ENCODE assay signal across 33 mouse cellular contexts in the genomic region with DNA sequence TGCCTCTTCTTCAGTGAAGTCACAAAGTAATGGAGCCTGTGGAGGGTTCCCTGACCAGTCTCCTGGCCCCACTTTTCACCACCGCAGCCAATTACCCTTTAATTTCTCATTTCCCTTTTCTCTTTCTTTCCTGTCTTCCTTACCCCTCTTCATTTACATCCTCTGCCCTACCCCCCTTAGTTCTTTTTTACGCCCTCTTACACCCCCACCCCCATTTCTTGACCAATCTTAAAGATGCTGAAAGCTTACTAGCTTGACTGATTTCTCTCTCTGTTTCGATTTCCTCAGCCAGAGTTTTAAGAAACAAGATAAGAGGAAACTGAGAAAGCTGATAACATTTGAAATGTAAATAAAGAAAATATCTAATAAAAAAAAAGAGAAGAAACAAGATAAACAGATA. TPM values are rescaled to one million over a fixed set of nuclear protein-coding genes. Genes with fewer than 3 reads are reported as not detected.
DNase-seq lines count a peak whose midpoint lies in the region; ATAC-seq and TF ChIP-seq lines count a peak whose summit lies in the region.
"Had no signal": no experiment of that assay in that cellular context is flagged by ENCODE, and none has a peak within 500 bp of the region (broad histone marks: within the 10 kb centered on the region; RNA-seq: fewer than 3 reads in every experiment).

No protein-coding gene starts in this region.

- H3K4me2 ChIP-seq in liver, embryonic 12.5 days, result no peak overlapping the region
- H3K4me2 ChIP-seq: embryonic facial prominence, embryonic 13.5 days; forebrain, embryonic 12.5 days; heart, embryonic 11.5 days; hindbrain, embryonic 13.5 days had no signal

- no peak for TF ChIP-seq CTCF in MEL (IDR thresholded peaks at IDR 0.05 in 2 of 3, conservative IDR thresholded peaks at IDR 0.05 in 1 of 3; ENCODE audit: control insufficient read depth in 1 of 3, insufficient read depth in 1 of 3, low read depth in 2 of 3, low read length in 3 of 3, poor library complexity in 1 of 3, severe bottlenecking in 1 of 3)

- H3K27me3 ChIP-seq in MEL (ENCODE audit: control insufficient read depth in 1 of 2, insufficient read depth in 2 of 2, low read length in 2 of 2), result no peaks in the 10 kb centered on the region
- H3K27me3 ChIP-seq in liver, embryonic 12.5 days (replicated peaks), result no peaks in the 10 kb centered on the region
- H3K27me3 ChIP-seq: embryonic facial prominence, embryonic 13.5 days; forebrain, embryonic 12.5 days; hindbrain, embryonic 13.5 days had no signal

- peak in 1 of 2 experiments; percentile 7; a peak in 1 of 4 replicates for TF ChIP-seq EP300 in MEL (IDR thresholded peaks at IDR 0.05; ENCODE audit: low read depth in 1 of 2, low read length in 2 of 2)

- intact Hi-C loops in left cerebral cortex, postnatal 10 days (cut with DNase I), result no loop called here

- H3K9me3 ChIP-seq in MEL (replicated peaks; ENCODE audit: insufficient read depth, low read length), result no peaks in the 10 kb centered on the region
- H3K9me3 ChIP-seq in liver, embryonic 12.5 days (replicated peaks), result no peaks in the 10 kb centered on the region
- H3K9me3 ChIP-seq: embryonic facial prominence, embryonic 10.5 days; embryonic facial prominence, embryonic 13.5 days; forebrain, embryonic 12.5 days; hindbrain, embryonic 10.5 days; hindbrain, embryonic 13.5 days had no signal

- no peaks in the 10 kb centered on the region; a peak in 1 of 4 replicates for H3K36me3 ChIP-seq in MEL (ENCODE audit: control insufficient read depth in 1 of 2, insufficient read depth in 2 of 2, low read length in 2 of 2)
- H3K36me3 ChIP-seq in liver, embryonic 12.5 days, result no peaks in the 10 kb centered on the region
- H3K36me3 ChIP-seq: embryonic facial prominence, embryonic 10.5 days; embryonic facial prominence, embryonic 13.5 days; forebrain, embryonic 12.5 days; hindbrain, embryonic 10.5 days; hindbrain, embryonic 13.5 days had no signal

- 0 out of 4 replicates have a peak, but pooled peaks cover 0 to 3% of the 10 kb centered on the region in 2 experiments for H3K4me1 ChIP-seq in MEL (ENCODE audit: control insufficient read depth in 1 of 2, insufficient read depth in 2 of 2, low read length in 2 of 2)
- H3K4me1 ChIP-seq in liver, embryonic 12.5 days, result no peaks in the 10 kb centered on the region
- H3K4me1 ChIP-seq: embryonic facial prominence, embryonic 10.5 days; embryonic facial prominence, embryonic 13.5 days; forebrain, embryonic 12.5 days; hindbrain, embryonic 10.5 days; hindbrain, embryonic 13.5 days had no signal

- H3K27ac ChIP-seq in MEL (ENCODE audit: control insufficient read depth, low read depth, low read length), result no peak overlapping the region
- no peak overlapping the region for H3K27ac ChIP-seq in liver, embryonic 12.5 days
- H3K27ac ChIP-seq: embryonic facial prominence, embryonic 10.5 days; embryonic facial prominence, embryonic 13.5 days; forebrain, embryonic 12.5 days; hindbrain, embryonic 10.5 days; hindbrain, embryonic 13.5 days had no signal

- no peaks in the 10 kb centered on the region for H3K79me2 ChIP-seq in MEL (ENCODE audit: control insufficient read depth, insufficient read depth, low read length, poor library complexity)

- WGBS in liver, embryonic 12.5 days (ENCODE audit: insufficient replicate concordance), result 43% methylated on average over 3 of the region's 3 CpGs

- peak; percentile 25 to 56 for DNase-seq in spleen, postnatal 36 days (ENCODE audit: low spot score in 2 of 2)
- no peak for DNase-seq in spleen, postnatal 10 days (ENCODE audit: low spot score in 2 of 2)
- DNase-seq in MEL (ENCODE audit: low read depth, low spot score), result no peak
- peak; percentile 49 for DNase-seq in induced T-regulatory cell, adult 2 months (ENCODE audit: low read depth)
- DNase-seq in left cerebral cortex, postnatal 10 days (ENCODE audit: extremely low spot score in 1 of 2, low spot score in 2 of 2), result no peak
- DNase-seq: adrenal gland, adult 8-10 months; adrenal gland, postnatal 25 days; cerebellum, adult 11-12 months; cerebellum, adult 8-10 months; cerebellum, postnatal 10 days; cerebellum, postnatal 36 days; embryo, embryonic 11 days; gastrocnemius, postnatal 10 days; gastrocnemius, postnatal 36 days; heart, adult 11 months had no signal

- no peak overlapping the region for H3K9ac ChIP-seq in MEL (ENCODE audit: control insufficient read depth, low read depth, low read length, poor library complexity, severe bottlenecking)
- H3K9ac ChIP-seq in liver, embryonic 12.5 days, result no peak overlapping the region
- H3K9ac ChIP-seq: embryonic facial prominence, embryonic 13.5 days; forebrain, embryonic 12.5 days; hindbrain, embryonic 13.5 days had no signal

- no peak for TF ChIP-seq POLR2A in MEL (IDR thresholded peaks at IDR 0.05; ENCODE audit: control insufficient read depth in 1 of 2, insufficient read depth in 1 of 2, low read depth in 1 of 2, low read length in 2 of 2, poor library complexity in 1 of 2)

- H3K4me3 ChIP-seq in MEL (ENCODE audit: control insufficient read depth in 1 of 2, insufficient read depth in 1 of 2, low read depth in 2 of 2, low read length in 2 of 2), result no peak overlapping the region
- no peak overlapping the region for H3K4me3 ChIP-seq in liver, embryonic 12.5 days
- H3K4me3 ChIP-seq: embryonic facial prominence, embryonic 10.5 days; embryonic facial prominence, embryonic 13.5 days; erythroblast, embryonic 14.5 days; forebrain, embryonic 12.5 days; hindbrain, embryonic 10.5 days; hindbrain, embryonic 13.5 days had no signal

- TF ChIP-seq RAD21 in MEL (IDR thresholded peaks at IDR 0.05; ENCODE audit: low read depth, low read length), result no peak

- ATAC-seq in liver, embryonic 12.5 days, result no peak
- ATAC-seq: forebrain, embryonic 16.5 days; hindbrain, embryonic 16.5 days had no signal

TF ChIP-seq in MEL, 35 proteins besides CTCF, POLR2A, EP300 and RAD21:
- TF ChIP-seq SMC3 (IDR thresholded peaks at IDR 0.05; ENCODE audit: low read depth, low read length) (no peak), BHLHE40 (IDR thresholded peaks at IDR 0.05; ENCODE audit: borderline replicate concordance, low read depth, low read length) (no peak), CHD2 (IDR thresholded peaks at IDR 0.05; ENCODE audit: low read length) (no peak), ZC3H11A (IDR thresholded peaks at IDR 0.05; ENCODE audit: low read depth, low read length) (no peak), RCOR1 (IDR thresholded peaks at IDR 0.05; ENCODE audit: low read depth, low read length) (no peak), ETS1 (IDR thresholded peaks at IDR 0.05; ENCODE audit: low read depth, low read length) (no peak), TAL1 (IDR thresholded peaks at IDR 0.05; ENCODE audit: low read length) (no peak), ZNF384 (IDR thresholded peaks at IDR 0.05; ENCODE audit: low read depth, low read length) (peak; percentile 60; the same call in 1 of the 2 replicates)

RNA-seq across cellular contexts. Expression of a gene that starts 4.8 kb away (rescaled TPM):
- 53.1 and 56.1 TPM in 2 replicates for total RNA-seq in MEL (2012; rRNA removed)
- 100 to 1,000 TPM in 1 of 2 experiments, 10 to 100 TPM in 1; 75.9 to 157 TPM for polyA plus RNA-seq in MEL (2012; ENCODE audit: insufficient read depth in 1 of 2, insufficient read length in 2 of 2, low read depth in 1 of 2, low replicate concordance in 2 of 2, missing spikeins in 1 of 2)
- 1 to 10 TPM; 3.7 to 3.9 TPM for total RNA-seq in left cerebral cortex, postnatal 10 days (2021)
- 34.1 and 35.4 TPM in 2 replicates for polyA plus RNA-seq in liver, embryonic 12.5 days (2016; fragmentation: Nextera tagmentation; extraction: Ambion mirVana)

RNA-seq across cellular contexts. Expression of a gene that starts 39.5 kb away (rescaled TPM):
- 2.2 and 3.6 TPM in 2 replicates for total RNA-seq in MEL (2012; rRNA removed)
- 1 to 10 TPM in 1 of 2 experiments, not detected in 1; 8.8 TPM for polyA plus RNA-seq in MEL (2012; ENCODE audit: insufficient read depth in 1 of 2, insufficient read length in 2 of 2, low read depth in 1 of 2, low replicate concordance in 2 of 2, missing spikeins in 1 of 2)
- 10 to 100 TPM; 60.3 to 75.4 TPM for total RNA-seq in left cerebral cortex, postnatal 10 days (2021)
- polyA plus RNA-seq in liver, embryonic 12.5 days (2016; fragmentation: Nextera tagmentation; extraction: Ambion mirVana), result 2.7 and 2.9 TPM in 2 replicates

RNA-seq across cellular contexts. Expression of a gene that starts 59.0 kb away (rescaled TPM):
- total RNA-seq in MEL (2012; rRNA removed), result not detected in 2 replicates
- under 1 TPM in 1 of 2 experiments, not detected in 1; 0.06 TPM for polyA plus RNA-seq in MEL (2012; ENCODE audit: insufficient read depth in 1 of 2, insufficient read length in 2 of 2, low read depth in 1 of 2, low replicate concordance in 2 of 2, missing spikeins in 1 of 2)
- total RNA-seq in left cerebral cortex, postnatal 10 days (2021), result not detected
- 0.57 and 0.68 TPM in 2 replicates for polyA plus RNA-seq in liver, embryonic 12.5 days (2016; fragmentation: Nextera tagmentation; extraction: Ambion mirVana)
- total RNA-seq: adrenal gland, postnatal 25 days; gastrocnemius, adult 18-20 months; gastrocnemius, postnatal 10 days; gastrocnemius, postnatal 36 days; heart, adult 8-10 months; heart, postnatal 25 days had no signal
- polyA plus RNA-seq: activated CD4-positive, CD25-positive, alpha-beta regulatory T cell, adult 4 months; C2C12; embryonic facial prominence, embryonic 10.5 days; erythroblast, embryonic 14.5 days; forebrain, embryonic 12.5 days; forebrain, embryonic 16.5 days; heart, embryonic 14.5 days; heart, postnatal 0 days; inflammation-experienced regulatory T-cells, adult 6 months had no signal

Comparison
In these comparisons a context has a peak if more than half of its experiments do, and no peak if none do; other contexts are left out.
1. DNase-seq: peak in spleen, postnatal 36 days (2 of 2) and induced T-regulatory cell, adult 2 months (single experiment); none in spleen, postnatal 10 days (0 of 2), MEL (single experiment) and left cerebral cortex, postnatal 10 days (0 of 2).
2. RNA of a gene that starts 4.8 kb away (total RNA-seq): 53.1 to 56.1 TPM in MEL; 3.7 to 3.9 TPM in left cerebral cortex, postnatal 10 days; every median in the first group is over 10 times any median in the second.
3. RNA of a gene that starts 39.5 kb away (total RNA-seq): 60.3 to 75.4 TPM in left cerebral cortex, postnatal 10 days; 2.2 to 3.6 TPM in MEL; every median in the first group is over 10 times any median in the second.